Mouse (Mus musculus): ENCODE results near the gene Celsr2. TPM values are rescaled to one million over a fixed set of nuclear protein-coding genes. Genes with fewer than 3 reads are reported as not detected.

Gene Celsr2
- total RNA-seq, 2 experiments from 2014 or later, result 7.4 to 7.6 TPM

Other genes starting within 250 kb of the Celsr2 start
- gene Amigo1, start 229.2 kb downstream of the Celsr2 start, total RNA-seq (2021), result 10 to 100 TPM in 1 of 2 experiments, 1 to 10 TPM in 1; 6.9 to 11.8 TPM
- 1 to 10 TPM; 5.7 to 6.2 TPM for gene Cyb561d1, start 214.3 kb downstream of the Celsr2 start, total RNA-seq (2021)
- 1 to 10 TPM; 4.5 TPM for gene Atxn7l2, start 204.6 kb downstream of the Celsr2 start, total RNA-seq (2021)
- under 1 TPM; 0.64 to 0.65 TPM for gene Sypl2, start 188.9 kb downstream of the Celsr2 start, total RNA-seq (2021)
- gene Psma5, start 158.6 kb downstream of the Celsr2 start, total RNA-seq (2021), result 10 to 100 TPM; 78.2 to 80.3 TPM
- gene Sort1, start 131.5 kb downstream of the Celsr2 start, total RNA-seq (2021), result 10 to 100 TPM; 24.3 to 26.9 TPM
- gene Mybphl, start 50.6 kb downstream of the Celsr2 start, total RNA-seq (2021), result 10 to 100 TPM; 18.1 to 41.9 TPM
- gene Psrc1, start 31.7 kb downstream of the Celsr2 start, total RNA-seq (2021), result 1 to 10 TPM; 2.9 to 4.1 TPM
- gene Sars, start 29.7 kb upstream of the Celsr2 start, total RNA-seq (2021), result 10 to 100 TPM; 97.1 to 97.8 TPM
- not detected for gene 1700013F07Rik, start 118.6 kb upstream of the Celsr2 start, total RNA-seq (2021)
- gene 5330417C22Rik, start 121.0 kb upstream of the Celsr2 start, total RNA-seq (2021), result under 1 TPM; 0.17 to 0.60 TPM
- 10 to 100 TPM; 31.3 to 32.7 TPM for gene Tmem167b, start 146.9 kb upstream of the Celsr2 start, total RNA-seq (2021)
- gene Taf13, start 156.1 kb upstream of the Celsr2 start, total RNA-seq (2021), result 10 to 100 TPM; 17.2 to 20.7 TPM
- gene Wdr47, start 175.7 kb upstream of the Celsr2 start, total RNA-seq (2021), result 1 to 10 TPM; 8.4 to 8.7 TPM
- 10 to 100 TPM; 31.6 to 35.8 TPM for gene Clcc1, start 238.4 kb upstream of the Celsr2 start, total RNA-seq (2021)